Mouse (Mus musculus) right cerebral cortex, postnatal 25 days (tissue): Measurements from ENCODE around the gene Mamdc2.
A peak's percentile ranks its signal among the peaks of the same experiment; 100 is the strongest.
"Not testable (repeated sequence)": the region's sequence is repeated elsewhere in the genome, so short reads cannot be mapped to it uniquely, and the experiment has no call there.

Experiments
- DNase-seq: peaks from one replicate; pipeline ENCODE4 v3.0.0; 2022

Mamdc2 gene

GRCm38 (mm10) chr19:23447988-23448497, at the start of gene Mamdc2:
Gene Mamdc2, minus strand, starts transcription at chr19:23448442.
- peak; percentile 12 for DNase-seq

- DNase-seq = no peak
These were observed 49.8 kb upstream of the Mamdc2 start for GRCm38 (mm10) chr19:23498011-23498410.

GRCm38 (mm10) chr19:23497171-23497917, 49.1 kb upstream of the Mamdc2 start:
- no peak for DNase-seq

- DNase-seq = no peak
These were observed 48.3 kb upstream of the Mamdc2 start for GRCm38 (mm10) chr19:23496536-23496935.

- DNase-seq = no peak
These were observed 44.4 kb upstream of the Mamdc2 start for GRCm38 (mm10) chr19:23492663-23493062.

GRCm38 (mm10) chr19:23490703-23491102, 42.5 kb upstream of the Mamdc2 start:
- DNase-seq = not testable (repeated sequence)

- no peak for DNase-seq
These were observed 41.5 kb upstream of the Mamdc2 start for GRCm38 (mm10) chr19:23489780-23490179.

GRCm38 (mm10) chr19:23487421-23487820, 39.2 kb upstream of the Mamdc2 start:
- DNase-seq = no peak

GRCm38 (mm10) chr19:23486631-23487270, 38.5 kb upstream of the Mamdc2 start:
- DNase-seq = no peak

- DNase-seq = no peak
These were observed 37.8 kb upstream of the Mamdc2 start for GRCm38 (mm10) chr19:23485940-23486600.

- DNase-seq = not testable (repeated sequence)
These were observed 34.3 kb upstream of the Mamdc2 start for GRCm38 (mm10) chr19:23482571-23482970.

- no peak for DNase-seq
These were observed 31.3 kb upstream of the Mamdc2 start for GRCm38 (mm10) chr19:23479597-23479967.

GRCm38 (mm10) chr19:23478895-23479596, 30.8 kb upstream of the Mamdc2 start:
- DNase-seq = no peak

- DNase-seq = no peak
These were observed 29.6 kb upstream of the Mamdc2 start for GRCm38 (mm10) chr19:23477826-23478225.

GRCm38 (mm10) chr19:23467866-23468265, 19.6 kb upstream of the Mamdc2 start:
- DNase-seq = no peak

GRCm38 (mm10) chr19:23467011-23467410, 18.8 kb upstream of the Mamdc2 start:
- no peak for DNase-seq

- no peak for DNase-seq
These were observed 9.2 kb upstream of the Mamdc2 start for GRCm38 (mm10) chr19:23457492-23457891.

GRCm38 (mm10) chr19:23451361-23451760, 3.1 kb upstream of the Mamdc2 start:
- DNase-seq = no peak

- peak; percentile 42 for DNase-seq
These were observed 838 bp downstream of the Mamdc2 start for GRCm38 (mm10) chr19:23447221-23447987.

- DNase-seq = no peak
These were observed 3.1 kb downstream of the Mamdc2 start for GRCm38 (mm10) chr19:23444910-23445845.

- DNase-seq = no peak
These were observed 12.5 kb downstream of the Mamdc2 start for GRCm38 (mm10) chr19:23435731-23436130.
